Mouse (Mus musculus) ES-Bruce4 (cell line): ENCODE data around the gene Helb. TPM values are rescaled to one million over a fixed set of nuclear protein-coding genes. Genes with fewer than 3 reads are reported as not detected.

Source experiments
- H3K27ac ChIP-seq: 2 replicates; pipeline ENCODE4 v1.5.1; 2012; ENCODE audit warnings: low read length, inconsistent platforms; ENCODE audit not compliant: insufficient read depth
- H3K27me3 ChIP-seq: 2 replicates; pipeline ENCODE4 v1.6.1; 2012; ENCODE audit warnings: mild to moderate bottlenecking, low read length, inconsistent platforms; ENCODE audit not compliant: control insufficient read depth, poor library complexity, insufficient read depth, severe bottlenecking
- H3K36me3 ChIP-seq: 2 replicates; pipeline ENCODE4 v1.6.1; 2012; ENCODE audit warnings: inconsistent platforms, mild to moderate bottlenecking, low read length, moderate library complexity; ENCODE audit not compliant: control insufficient read depth, poor library complexity, insufficient read depth, severe bottlenecking
- H3K4me1 ChIP-seq: one replicate; pipeline ENCODE4 v1.8.1; 2011; ENCODE audit warnings: low read length; ENCODE audit not compliant: control insufficient read depth, insufficient read depth
- H3K4me3 ChIP-seq: 2 replicates; pipeline ENCODE4 v1.5.1; 2011; ENCODE audit warnings: low read depth, mild to moderate bottlenecking, low read length
- H3K9ac ChIP-seq: 2 replicates; pipeline ENCODE4 v1.6.1; 2012; ENCODE audit warnings: low read depth, mild to moderate bottlenecking, inconsistent platforms; ENCODE audit not compliant: poor library complexity, severe bottlenecking
- H3K9me3 ChIP-seq: replicated peaks from 2 replicates; pipeline ENCODE4 v1.6.1; 2012; ENCODE audit warnings: mild to moderate bottlenecking, low read length, inconsistent platforms; ENCODE audit not compliant: control insufficient read depth, poor library complexity, insufficient read depth, severe bottlenecking
- CTCF ChIP-seq: IDR thresholded peaks from one replicate; pipeline ENCODE4 v1.8.1; 2011; ENCODE audit warnings: low read depth, low read length
- EP300 ChIP-seq: IDR thresholded peaks from 2 replicates; pipeline ENCODE4 v1.6.1; 2011; ENCODE audit warnings: low read depth, low read length; ENCODE audit not compliant: insufficient read depth
- POLR2A ChIP-seq: IDR thresholded peaks from one replicate; pipeline ENCODE4 v1.8.1; 2011; ENCODE audit warnings: low read length; ENCODE audit not compliant: insufficient read depth
- polyA plus RNA-seq: library from polyadenylated mRNA; stranded (reverse); fragments of >200 nt; gene quantifications from 2 replicates; pipeline ENCODE4 v1.2.4, GENCODE M21; 2011; ENCODE audit warnings: low read depth; ENCODE audit not compliant: missing spikeins, insufficient read depth, insufficient read length

Gene Helb
- polyA plus RNA-seq, 1 experiment: 30.4 TPM

DNA sequence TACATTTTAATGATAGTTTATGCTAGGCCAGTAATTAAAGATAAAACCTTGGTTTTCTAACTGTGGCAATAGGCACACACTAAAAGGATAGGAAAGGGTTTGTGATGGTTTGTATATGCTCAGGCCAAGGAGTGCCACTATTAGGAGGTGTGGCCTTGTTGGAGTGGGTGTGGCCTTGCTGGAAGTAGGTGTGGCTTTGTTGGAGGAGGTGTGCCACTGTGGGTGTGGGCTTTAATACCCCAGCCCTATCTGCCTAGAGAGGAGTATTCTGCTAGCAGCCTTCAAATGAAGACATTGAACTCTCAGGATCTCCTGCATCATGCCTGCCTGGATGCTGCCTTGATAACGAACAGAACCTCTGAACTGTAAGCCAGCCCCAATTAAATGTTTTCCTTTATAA is 12.0 kb downstream of the Helb start:
- Histone ChIP-seq H3K27ac (no peak overlapping the region), H3K4me3 (no peak overlapping the region), H3K4me1 (no peaks in the 10 kb centered on the region), H3K9me3 (no peaks in the 10 kb centered on the region), H3K36me3 (peaks cover 62% of the 10 kb centered on the region), H3K9ac (no peak overlapping the region), H3K27me3 (no peaks in the 10 kb centered on the region)
- no peak for TF ChIP-seq CTCF

DNA sequence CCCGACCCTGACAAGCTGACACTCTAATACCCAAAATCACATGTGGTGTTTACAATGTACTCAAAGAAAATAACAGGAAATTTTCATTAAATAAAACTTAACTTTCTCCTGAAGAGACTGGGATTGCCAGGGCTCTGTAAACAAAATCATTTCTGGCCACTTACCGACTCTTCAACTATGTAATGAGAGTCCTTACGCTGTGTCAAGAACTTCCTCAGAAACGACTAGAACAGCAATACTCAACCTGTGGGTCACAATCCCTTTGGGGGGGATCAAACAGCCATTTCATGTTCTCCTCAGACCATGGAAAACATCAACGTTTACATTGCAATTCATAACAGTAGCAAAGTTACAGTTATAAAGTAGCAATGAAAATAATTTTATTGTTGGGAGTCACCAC is 15.2 kb downstream of the Helb start:
- no peaks in the 10 kb centered on the region for H3K4me1 ChIP-seq
- no peaks in the 10 kb centered on the region for H3K27me3 ChIP-seq
- no peak overlapping the region for H3K9ac ChIP-seq
- H3K4me3 ChIP-seq: no peak overlapping the region
- H3K36me3 ChIP-seq: peaks cover 58% of the 10 kb centered on the region
- no peak for TF ChIP-seq EP300
- no peak for TF ChIP-seq POLR2A
- no peak for TF ChIP-seq CTCF
- H3K27ac ChIP-seq: no peak overlapping the region
- no peaks in the 10 kb centered on the region for H3K9me3 ChIP-seq

DNA sequence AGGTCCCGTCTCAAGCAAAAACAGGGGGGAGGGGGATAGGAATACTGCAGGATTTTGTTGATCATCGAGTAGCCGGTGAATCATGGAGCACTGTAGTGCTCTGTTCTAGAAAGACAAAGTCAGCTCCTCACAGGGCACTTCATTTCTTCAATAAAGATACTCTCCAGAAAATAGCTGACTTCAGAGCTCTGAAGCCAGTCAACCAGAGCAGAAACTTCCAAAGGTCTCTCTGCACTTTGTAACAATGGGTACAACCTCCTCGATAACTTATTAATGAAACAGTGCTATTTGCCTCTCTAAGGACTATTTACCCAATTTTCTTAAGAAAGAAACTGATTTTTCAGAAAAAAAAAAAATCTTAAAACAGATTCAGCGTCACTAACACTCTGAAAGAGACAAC is 17.1 kb downstream of the Helb start:
- Histone ChIP-seq H3K36me3 (peaks cover 59% of the 10 kb centered on the region), H3K27me3 (no peaks in the 10 kb centered on the region), H3K9me3 (no peaks in the 10 kb centered on the region; the same call in 1 of the 2 replicates), H3K9ac (no peak overlapping the region), H3K27ac (no peak overlapping the region), H3K4me3 (no peak overlapping the region), H3K4me1 (no peaks in the 10 kb centered on the region)
- TF ChIP-seq EP300 (no peak), CTCF (no peak), POLR2A (no peak)

DNA sequence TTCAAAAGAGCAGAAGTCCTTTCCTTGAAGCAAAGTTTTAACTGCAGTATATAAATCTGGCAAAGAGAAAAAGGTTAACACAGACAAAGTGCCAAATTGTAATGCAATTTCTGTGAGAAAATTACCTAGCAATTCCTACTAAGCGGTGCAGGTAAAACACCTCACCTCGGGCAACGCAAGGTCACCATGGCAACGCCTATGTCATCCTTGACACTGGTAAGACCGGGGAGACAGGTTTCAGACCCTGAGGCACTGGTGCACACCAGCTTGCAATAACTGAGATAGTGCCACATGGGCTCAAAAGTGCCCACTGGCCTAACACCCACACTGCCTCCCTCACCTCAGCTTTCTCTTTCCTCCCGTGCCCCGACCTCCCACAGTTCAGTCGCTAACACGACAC is 17.7 kb downstream of the Helb start:
- TF ChIP-seq POLR2A (no peak), CTCF (no peak), EP300 (no peak)
- no peak overlapping the region for H3K9ac ChIP-seq
- H3K27ac ChIP-seq: no peak overlapping the region
- no peak overlapping the region for H3K4me3 ChIP-seq
- H3K9me3 ChIP-seq: no peaks in the 10 kb centered on the region; the same call in 1 of the 2 replicates
- H3K36me3 ChIP-seq: peaks cover 55% of the 10 kb centered on the region
- H3K4me1 ChIP-seq: no peaks in the 10 kb centered on the region
- no peaks in the 10 kb centered on the region for H3K27me3 ChIP-seq

DNA sequence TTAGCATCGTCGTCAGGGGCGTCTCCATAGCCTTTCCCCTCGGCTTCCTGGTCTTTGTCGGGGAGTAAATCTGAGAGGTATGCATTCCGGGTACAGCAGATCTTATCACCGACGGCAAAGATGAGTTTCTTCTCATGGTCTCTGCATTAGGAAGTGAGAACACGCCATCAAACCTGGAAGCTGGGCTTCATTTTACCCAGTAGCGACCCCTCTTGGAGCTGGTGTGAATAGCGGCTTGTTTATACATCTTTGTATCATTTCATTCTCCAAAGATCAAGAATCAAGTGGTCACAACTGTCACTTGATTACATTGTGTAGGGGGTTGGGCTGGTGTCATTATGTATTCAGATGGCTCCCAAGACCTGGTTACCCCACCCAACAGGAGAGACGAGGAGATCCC is 20.2 kb downstream of the Helb start:
- Histone ChIP-seq H3K36me3 (peaks cover 49% of the 10 kb centered on the region), H3K27ac (no peak overlapping the region), H3K27me3 (no peaks in the 10 kb centered on the region), H3K4me3 (no peak overlapping the region), H3K9ac (no peak overlapping the region), H3K9me3 (no peaks in the 10 kb centered on the region; the same call in 1 of the 2 replicates), H3K4me1 (no peaks in the 10 kb centered on the region)
- TF ChIP-seq CTCF: peak; percentile 13
- no peak for TF ChIP-seq POLR2A

DNA sequence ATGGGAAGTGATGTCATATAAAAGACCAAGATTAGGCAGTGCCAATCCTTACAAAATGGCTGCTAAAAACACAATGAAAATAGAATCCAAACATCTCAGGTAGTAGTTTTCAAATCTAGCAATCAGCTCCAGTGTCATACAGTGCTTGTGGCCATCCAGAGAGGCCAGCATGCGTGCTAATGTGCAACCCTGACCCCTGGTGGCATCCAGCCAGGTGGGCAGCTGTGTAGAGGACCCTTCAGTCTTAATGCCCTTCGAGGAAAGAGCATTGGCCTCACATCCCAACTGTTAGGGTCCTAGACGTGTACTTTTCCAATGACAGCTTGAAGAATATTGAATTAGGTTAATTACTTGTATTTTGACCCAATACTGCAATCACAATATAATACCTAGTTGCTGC is 34.9 kb downstream of the Helb start:
- Histone ChIP-seq H3K36me3 (no peaks in the 10 kb centered on the region), H3K9ac (no peak overlapping the region), H3K27ac (no peak overlapping the region), H3K4me1 (no peaks in the 10 kb centered on the region), H3K27me3 (no peaks in the 10 kb centered on the region), H3K9me3 (no peaks in the 10 kb centered on the region), H3K4me3 (no peak overlapping the region)
- TF ChIP-seq POLR2A (no peak), CTCF (peak; percentile 50)
